Mouse (Mus musculus) adrenal gland, postnatal 0 days (tissue): ENCODE measurements around the gene Acadvl. TPM values are rescaled to one million over a fixed set of nuclear protein-coding genes. Genes with fewer than 3 reads are reported as not detected.

Experiments used
- microRNA-seq: library from miRNA; unstranded; fragments of <30 nt; microRNA quantifications from one replicate; pipeline ENCODE4, GENCODE M21; 2016; ENCODE audit warnings: borderline replicate concordance; ENCODE audit not compliant: insufficient number of aligned reads
- polyA plus RNA-seq: library from polyadenylated mRNA; unstranded; fragments of >200 nt; fragmentation: Nextera tagmentation; extraction: Ambion mirVana; gene quantifications from 2 replicates; pipeline ENCODE4 v1.2.1, GENCODE M21; 2015

Acadvl gene
- 103 and 150 TPM in 2 replicates for polyA plus RNA-seq

GRCm38 (mm10) chr11:70014880-70015558, at the start of gene Acadvl:
Gene Acadvl (minus strand): TSS chr11:70015411.

GRCm38 (mm10) chr11:70053898-70054570, 38.8 kb upstream of the Acadvl start, which contains the start of gene Asgr1:
Gene Asgr1 (plus strand): TSS chr11:70054085.

GRCm38 (mm10) chr11:70016669-70017068, 1.5 kb upstream of the Acadvl start, which contains the start of gene Dlg4:
Gene Dlg4 (plus strand): TSS chr11:70016942.

GRCm38 (mm10) chr11:70000396-70000898, 14.8 kb downstream of the Acadvl start, which contains the start of gene Dvl2:
Gene Dvl2 (plus strand): TSS chr11:70000595.

GRCm38 (mm10) chr11:69995391-69995960, 19.7 kb downstream of the Acadvl start, which contains the start of gene Phf23:
Gene Phf23 (plus strand): TSS chr11:69995777.

GRCm38 (mm10) chr11:69990850-69991691, 24.1 kb downstream of the Acadvl start, which contains the start of gene Gabarap:
Gene Gabarap (plus strand): TSS chr11:69991143.

GRCm38 (mm10) chr11:69982225-69982624, 33.0 kb downstream of the Acadvl start, which contains the start of gene Elp5:
Gene Elp5 (minus strand): TSS chr11:69982517.

GRCm38 (mm10) chr11:69981141-69981762, 34.0 kb downstream of the Acadvl start, which contains the start of gene Ctdnep1:
Gene Ctdnep1 (plus strand): TSS chr11:69981156.

GRCm38 (mm10) chr11:69964650-69965270, 50.5 kb downstream of the Acadvl start, which contains the start of gene Cldn7:
Gene Cldn7 (plus strand): TSS chr11:69964779.

Small RNA genes within 50 kb of the gene (microRNA-seq; reads per million reads assigned to microRNA genes)
- gene Gm44349 (not detected), gene Mir324 (1,819 reads per million, percentile 82 among the genes with 10 or more reads in this experiment)

Other genes starting within 250 kb of the Acadvl start
- 3.7 and 4.4 TPM in 2 replicates for gene Zbtb4, start 249.5 kb downstream of the Acadvl start, polyA plus RNA-seq
- 1.9 and 2.8 TPM in 2 replicates for gene Chrnb1, start 219.5 kb downstream of the Acadvl start, polyA plus RNA-seq
- gene Fgf11, start 213.6 kb downstream of the Acadvl start, polyA plus RNA-seq: 0.91 and 0.92 TPM in 2 replicates
- 1.4 and 1.8 TPM in 2 replicates for gene Tmem102, start 209.8 kb downstream of the Acadvl start, polyA plus RNA-seq
- gene Gm39566, start 200.1 kb downstream of the Acadvl start, polyA plus RNA-seq: not detected in 2 replicates
- not detected in 2 replicates for gene Spem2, start 196.9 kb downstream of the Acadvl start, polyA plus RNA-seq
- gene Spem1, start 193.2 kb downstream of the Acadvl start, polyA plus RNA-seq: not detected in 2 replicates
- 3.1 and 4.3 TPM in 2 replicates for gene Nlgn2, start 177.6 kb downstream of the Acadvl start, polyA plus RNA-seq
- 479 and 845 TPM in 2 replicates for gene Tmem256, start 176.9 kb downstream of the Acadvl start, polyA plus RNA-seq
- 74.4 and 74.8 TPM in 2 replicates for gene Plscr3, start 169.0 kb downstream of the Acadvl start, polyA plus RNA-seq
- gene Tnk1, start 156.7 kb downstream of the Acadvl start, polyA plus RNA-seq: 0.19 and 0.47 TPM in 2 replicates
- gene Tmem95, start 137.4 kb downstream of the Acadvl start, polyA plus RNA-seq: not detected in 2 replicates
- 4.1 and 5.2 TPM in 2 replicates for gene Kctd11, start 134.0 kb downstream of the Acadvl start, polyA plus RNA-seq
- 0.73 and 0.76 TPM in 2 replicates for gene Acap1, start 119.9 kb downstream of the Acadvl start, polyA plus RNA-seq
- 4.3 TPM in 2 replicates for gene 2810408A11Rik, start 114.4 kb downstream of the Acadvl start, polyA plus RNA-seq
- 3.7 and 4.1 TPM in 2 replicates for gene Neurl4, start 114.3 kb downstream of the Acadvl start, polyA plus RNA-seq
- 48.8 and 63.0 TPM in 2 replicates for gene Gps2, start 101.5 kb downstream of the Acadvl start, polyA plus RNA-seq
- gene Eif5a, start 93.5 kb downstream of the Acadvl start, polyA plus RNA-seq: 749 and 924 TPM in 2 replicates
- gene Ybx2, start 79.6 kb downstream of the Acadvl start, polyA plus RNA-seq: 0.27 and 0.40 TPM in 2 replicates
- gene Slc2a4, start 67.2 kb downstream of the Acadvl start, polyA plus RNA-seq: 5.2 and 7.1 TPM in 2 replicates
- 4.0 and 8.7 TPM in 2 replicates for gene Cldn7, start 50.6 kb downstream of the Acadvl start, polyA plus RNA-seq
- gene Ctdnep1, start 34.3 kb downstream of the Acadvl start, polyA plus RNA-seq: 17.2 and 21.6 TPM in 2 replicates
- gene Elp5, start 32.9 kb downstream of the Acadvl start, polyA plus RNA-seq: 104 and 109 TPM in 2 replicates
- gene Gabarap, start 24.3 kb downstream of the Acadvl start, polyA plus RNA-seq: 665 and 705 TPM in 2 replicates
- gene Phf23, start 19.6 kb downstream of the Acadvl start, polyA plus RNA-seq: 39.5 and 47.3 TPM in 2 replicates
- 14.5 and 17.4 TPM in 2 replicates for gene Dvl2, start 14.8 kb downstream of the Acadvl start, polyA plus RNA-seq
- 5.0 and 5.4 TPM in 2 replicates for gene Dlg4, start 1.5 kb upstream of the Acadvl start, polyA plus RNA-seq
- 10.5 and 12.1 TPM in 2 replicates for gene Asgr1, start 38.7 kb upstream of the Acadvl start, polyA plus RNA-seq
- 1.3 TPM in 2 replicates for gene Asgr2, start 77.2 kb upstream of the Acadvl start, polyA plus RNA-seq
- 0.61 and 0.99 TPM in 2 replicates for gene Mgl2, start 114.9 kb upstream of the Acadvl start, polyA plus RNA-seq
- gene Clec10a, start 140.8 kb upstream of the Acadvl start, polyA plus RNA-seq: 1.9 and 2.6 TPM in 2 replicates
- gene Slc16a11, start 197.3 kb upstream of the Acadvl start, polyA plus RNA-seq: 0.61 and 0.86 TPM in 2 replicates
- gene Slc16a13, start 205.7 kb upstream of the Acadvl start, polyA plus RNA-seq: 2.8 and 4.8 TPM in 2 replicates
- 3.5 and 8.5 TPM in 2 replicates for gene Bcl6b, start 214.4 kb upstream of the Acadvl start, polyA plus RNA-seq
- gene 0610010K14Rik, start 222.5 kb upstream of the Acadvl start, polyA plus RNA-seq: 93.4 and 103 TPM in 2 replicates
- 8.0 and 12.6 TPM in 2 replicates for gene Gm21988, start 224.4 kb upstream of the Acadvl start, polyA plus RNA-seq
- 368 and 549 TPM in 2 replicates for gene Rnasek, start 224.4 kb upstream of the Acadvl start, polyA plus RNA-seq
- gene Alox12, start 239.9 kb upstream of the Acadvl start, polyA plus RNA-seq: 1.6 TPM in 2 replicates